Mouse (Mus musculus) embryo, embryonic 10.5 days (tissue): ENCODE data around the gene Prpf18.
A peak's percentile ranks its signal among the peaks of the same experiment; 100 is the strongest.
"Not testable (repeated sequence)": the region's sequence is repeated elsewhere in the genome, so short reads cannot be mapped to it uniquely, and the experiment has no call there.

ENCODE experiments used
- DNase-seq: peaks from one replicate; pipeline ENCODE4 v3.0.0-alpha.2; 2015; ENCODE audit warnings: low spot score

Gene Prpf18

DNA sequence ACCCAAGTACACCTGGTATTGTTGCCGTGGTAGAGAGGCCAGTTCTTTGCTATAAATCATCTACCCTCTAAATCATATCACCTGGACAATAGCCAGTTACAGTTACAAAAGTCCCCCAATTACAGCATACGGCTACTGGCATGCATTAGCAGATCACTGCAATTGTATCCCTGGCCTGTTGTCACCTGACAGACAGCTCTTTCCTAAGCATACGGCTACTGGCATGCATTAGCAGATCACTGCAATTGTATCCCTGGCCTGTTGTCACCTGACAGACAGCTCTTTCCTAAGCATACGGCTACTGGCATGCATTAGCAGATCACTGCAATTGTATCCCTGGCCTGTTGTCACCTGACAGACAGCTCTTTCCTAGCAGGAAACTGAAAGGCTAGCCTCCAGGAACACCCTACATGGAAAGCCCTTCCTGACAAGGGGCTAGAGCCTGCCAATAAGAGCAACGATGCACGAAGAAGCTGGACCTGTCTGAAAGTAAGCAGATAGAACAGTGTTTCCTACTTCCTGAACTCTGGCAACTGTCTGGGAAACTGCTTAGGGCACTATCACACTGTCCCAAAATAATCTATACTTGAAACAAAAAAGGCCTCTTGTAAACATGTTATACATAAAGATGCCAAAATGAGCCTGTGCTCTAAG, 37.5 kb downstream of the Prpf18 start:
- not testable (repeated sequence) for DNase-seq

DNA sequence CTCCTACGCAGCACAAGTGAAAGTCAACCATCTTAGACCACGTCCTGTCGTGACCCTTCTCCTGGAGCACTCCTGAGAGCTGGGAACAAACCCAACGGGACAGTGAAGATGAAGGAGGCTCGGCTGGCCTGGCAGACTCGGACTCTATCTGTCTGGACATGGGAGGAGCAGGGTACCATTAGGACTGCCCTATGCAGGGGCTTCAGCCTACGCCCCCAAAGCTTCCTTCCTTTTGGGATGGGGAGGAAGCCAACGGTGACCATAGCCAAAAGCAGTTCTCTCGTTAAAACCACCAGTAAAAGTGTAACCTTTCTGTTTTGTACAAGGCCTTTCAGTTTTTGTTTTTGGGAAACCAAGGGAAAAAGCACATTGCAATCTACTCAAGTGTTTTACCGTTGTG, 40.2 kb downstream of the Prpf18 start:
- DNase-seq: no peak

DNA sequence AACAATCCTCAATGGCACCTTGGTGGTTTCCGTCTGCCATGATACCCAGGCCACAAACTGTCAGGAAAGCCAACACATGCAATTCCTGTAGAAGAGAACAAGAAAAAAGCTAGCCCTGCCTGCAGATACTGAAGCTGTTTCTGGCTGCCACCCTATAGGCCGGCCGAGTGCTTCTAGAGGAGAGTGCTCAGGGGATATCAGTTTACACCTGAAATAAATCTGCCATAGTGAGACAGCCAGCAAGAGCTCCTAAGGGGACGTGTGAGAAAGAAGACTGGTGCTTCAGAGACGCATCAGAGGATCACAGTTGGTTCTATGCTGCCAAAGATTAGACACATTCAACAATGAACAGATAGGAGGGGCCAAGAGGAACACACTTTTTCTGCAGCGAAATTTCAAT, 40.6 kb downstream of the Prpf18 start:
- DNase-seq: peak; percentile 7

DNA sequence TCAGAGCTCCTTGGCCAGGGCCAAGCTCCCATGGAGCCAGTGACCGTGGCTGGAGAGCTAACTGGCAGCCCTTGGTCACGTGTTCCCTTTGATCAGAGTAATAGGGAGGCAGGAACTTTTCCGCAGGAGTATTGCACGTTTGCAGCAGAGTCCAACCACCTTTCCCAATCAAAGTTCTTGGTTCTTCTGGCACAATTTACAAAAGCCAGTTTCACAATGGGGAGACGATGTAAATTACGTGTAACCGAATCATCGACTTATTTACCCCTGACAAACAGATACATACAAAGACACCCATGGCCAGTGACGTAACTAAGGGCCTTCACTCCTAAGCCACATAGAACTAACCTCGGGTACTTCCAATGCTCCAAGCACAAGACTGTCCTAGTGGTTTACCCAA, 42.5 kb downstream of the Prpf18 start:
- no peak for DNase-seq

- DNase-seq: peak; percentile 6
Measured at GRCm38 (mm10) chr2:4608253-4608652, 43.7 kb downstream of the Prpf18 start.

DNA sequence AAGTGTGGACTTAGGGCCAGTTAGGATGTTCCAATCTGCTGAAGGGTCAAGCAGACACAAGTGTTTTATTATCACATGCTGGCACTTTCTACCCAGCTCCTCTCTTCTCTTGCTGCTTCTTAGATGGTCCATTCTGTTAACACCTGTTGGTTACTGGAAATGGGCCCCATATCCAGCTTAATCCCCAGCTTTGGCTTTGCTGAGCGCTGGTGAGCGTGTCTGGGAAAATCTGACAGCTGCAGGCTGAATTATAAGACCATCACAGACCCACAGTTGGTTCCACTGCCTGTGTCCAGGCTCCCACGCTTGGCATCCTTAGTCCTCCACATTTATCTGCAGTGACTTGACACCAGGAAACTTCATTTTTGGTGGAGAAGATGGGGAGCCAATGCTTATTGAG, 45.4 kb downstream of the Prpf18 start:
- DNase-seq: no peak

GRCm38 (mm10) chr2:4603361-4603945, 48.5 kb downstream of the Prpf18 start:
- no peak for DNase-seq

DNA sequence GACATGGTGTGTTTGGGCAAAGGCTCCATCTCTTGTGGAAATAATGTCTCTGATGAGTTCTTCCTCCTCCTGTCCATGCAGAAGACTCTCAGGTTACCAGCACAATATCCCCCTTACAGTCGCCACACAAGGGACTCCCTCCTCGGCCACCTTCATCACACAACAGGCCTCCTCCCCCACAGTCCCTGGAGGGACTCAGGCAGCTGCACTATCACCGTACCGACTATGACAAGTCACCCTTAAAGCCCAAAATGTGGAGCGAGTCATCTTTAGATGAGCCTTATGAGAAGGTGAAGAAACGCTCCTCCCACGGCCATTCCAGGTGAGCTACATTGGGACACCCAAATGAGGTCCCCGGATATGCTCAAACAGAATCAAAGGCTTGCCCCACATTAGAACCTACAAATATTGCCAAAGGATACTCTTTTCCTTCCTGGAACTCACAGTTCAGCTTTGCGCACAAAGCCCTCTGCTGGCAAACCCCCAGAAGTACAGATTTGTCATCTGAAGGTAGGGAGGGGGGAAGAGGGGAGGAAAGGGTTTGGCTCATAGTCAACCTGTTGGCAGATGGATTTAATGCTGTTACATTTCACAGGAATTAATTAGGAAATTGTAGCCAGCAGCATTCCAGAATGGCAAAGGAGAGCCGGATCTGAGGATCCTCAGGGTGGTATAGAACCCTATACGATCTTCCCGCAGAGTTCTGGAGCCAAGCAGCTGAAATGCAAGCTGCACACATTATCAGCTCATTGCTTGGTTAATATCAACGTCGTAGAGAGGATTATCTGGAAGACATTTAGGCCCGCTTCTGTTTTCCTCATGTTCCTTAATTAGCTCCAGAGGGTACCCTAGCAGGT, 50.7 kb downstream of the Prpf18 start:
- peak; percentile 68 for DNase-seq

GRCm38 (mm10) chr2:4596992-4597391, 54.9 kb downstream of the Prpf18 start:
- no peak for DNase-seq

- no peak for DNase-seq
Measured at GRCm38 (mm10) chr2:4593878-4594387, 58.0 kb downstream of the Prpf18 start.

DNA sequence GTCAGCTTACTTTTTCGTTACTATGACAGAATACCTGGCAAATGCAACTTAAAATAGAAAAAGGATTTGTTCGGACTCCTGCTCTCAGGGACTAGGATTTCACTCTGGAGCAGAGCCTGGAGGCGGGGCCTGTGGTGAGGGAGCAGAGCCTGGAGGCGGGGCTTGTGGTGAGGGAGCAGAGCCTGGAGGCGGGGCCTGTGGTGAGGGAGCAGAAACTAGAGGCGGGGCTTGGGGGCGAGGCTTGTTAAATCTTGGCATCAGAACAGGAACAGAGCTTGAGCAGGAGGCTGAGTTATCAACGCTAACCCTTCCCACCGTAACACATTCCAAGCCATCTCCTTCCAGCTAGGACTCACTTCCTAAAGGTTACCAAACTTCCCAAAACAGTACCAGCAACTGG, 58.5 kb downstream of the Prpf18 start:
- peak; percentile 76 for DNase-seq

DNA sequence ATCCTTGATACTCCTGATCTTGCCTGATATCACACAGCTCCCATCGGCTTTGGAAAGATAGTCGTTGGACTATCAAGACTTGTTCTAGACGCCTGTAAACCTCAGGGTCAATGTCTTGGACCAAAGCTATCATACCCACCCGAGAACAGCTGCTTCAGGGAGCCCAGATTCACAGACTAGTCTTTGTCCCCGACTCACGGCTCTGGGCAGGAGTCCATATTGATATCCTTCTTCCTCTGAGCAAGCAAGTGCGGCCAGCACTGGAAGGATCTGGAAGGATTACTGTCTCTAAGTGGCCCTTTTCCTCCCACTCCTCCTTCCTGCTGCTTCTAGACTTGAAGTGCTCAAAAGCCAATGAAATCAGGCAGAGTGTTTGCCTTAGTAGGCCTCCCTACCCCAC, 59.2 kb downstream of the Prpf18 start:
- DNase-seq: no peak

DNA sequence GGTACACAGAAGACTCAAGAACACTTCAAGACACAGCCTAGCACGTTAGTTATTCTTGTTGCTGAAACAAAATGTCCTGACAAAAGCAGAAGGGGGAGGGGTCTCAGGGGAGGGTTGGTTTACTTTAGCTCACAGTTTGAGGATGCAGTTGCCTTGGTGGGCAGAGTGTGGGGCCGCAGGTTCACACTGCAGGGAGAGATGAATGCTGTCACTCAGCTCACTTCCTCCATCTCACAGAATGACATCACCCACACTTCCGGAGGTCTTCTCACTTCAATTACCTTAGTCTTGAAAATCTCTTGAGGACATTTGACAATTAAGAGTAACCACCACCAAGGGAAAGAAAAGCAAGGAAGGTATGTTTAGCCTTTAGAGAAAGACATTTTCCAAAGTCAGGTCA, 60.3 kb downstream of the Prpf18 start:
- DNase-seq: no peak

- DNase-seq: peak; percentile 87
Measured at GRCm38 (mm10) chr2:4587685-4588409, 64.1 kb downstream of the Prpf18 start.

GRCm38 (mm10) chr2:4586245-4586644, 65.7 kb downstream of the Prpf18 start:
- peak; percentile 32 for DNase-seq

DNA sequence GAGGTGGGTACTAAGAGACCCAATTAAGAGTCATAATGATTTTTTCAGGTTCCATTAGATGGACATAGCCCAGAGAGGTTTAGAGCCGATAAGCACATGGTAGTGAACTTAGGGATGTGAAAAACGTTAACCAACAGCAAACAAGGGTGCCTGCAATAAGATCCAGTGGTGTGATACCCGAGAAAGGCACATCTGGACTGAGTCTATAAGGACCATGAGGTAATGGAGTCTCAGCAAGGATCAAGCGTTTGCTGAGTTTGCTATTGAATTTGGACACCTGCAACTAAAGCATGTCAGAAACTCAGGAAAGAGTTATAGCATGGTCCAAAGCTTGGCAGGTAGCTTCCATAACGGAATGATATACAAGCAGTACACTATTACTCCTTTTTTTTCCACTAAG, 67.7 kb downstream of the Prpf18 start:
- peak; percentile 22 for DNase-seq

- DNase-seq: no peak
Measured at GRCm38 (mm10) chr2:4582930-4583329, 69.0 kb downstream of the Prpf18 start.

GRCm38 (mm10) chr2:4580666-4581065, 71.2 kb downstream of the Prpf18 start:
- DNase-seq: no peak

GRCm38 (mm10) chr2:4579357-4580068, 72.4 kb downstream of the Prpf18 start:
- no peak for DNase-seq

DNA sequence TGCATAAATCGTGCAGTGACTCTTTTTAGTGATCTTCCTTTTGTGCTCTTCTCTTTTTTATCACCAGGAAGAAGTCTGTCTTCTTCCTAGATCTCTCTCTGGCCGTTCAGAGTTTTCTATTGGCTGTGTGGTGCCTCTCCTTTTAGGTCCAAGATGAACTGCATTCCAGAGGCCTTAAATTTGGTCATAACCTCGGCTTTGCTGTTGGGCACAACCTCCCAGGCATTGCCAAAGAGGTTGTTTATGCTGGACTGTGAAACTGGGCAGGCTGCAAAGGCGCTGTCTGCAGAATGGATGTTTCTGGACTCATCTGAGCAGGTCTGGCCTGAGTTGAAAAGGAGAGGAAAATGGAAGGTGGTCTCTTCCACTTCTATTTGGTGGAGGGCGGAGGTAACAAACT, 73.6 kb downstream of the Prpf18 start:
- DNase-seq: no peak

DNA sequence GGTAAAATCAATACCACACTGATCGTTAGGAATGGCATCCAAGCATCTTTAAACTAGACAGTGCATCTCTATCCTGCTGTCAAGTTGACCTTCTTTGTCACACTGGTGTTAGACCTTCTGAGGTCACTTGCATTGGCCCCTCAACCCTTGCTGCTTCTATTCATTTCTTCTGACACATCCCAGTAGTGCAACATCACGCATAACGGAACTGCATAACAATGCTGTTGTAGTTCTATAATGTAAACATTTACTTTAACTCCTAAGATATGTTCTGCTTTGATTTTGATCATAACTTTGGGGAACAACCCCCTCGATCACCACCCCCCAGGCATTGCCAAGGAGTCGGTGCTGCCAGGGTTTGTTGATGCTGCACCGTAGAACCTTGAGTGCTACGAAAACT, 75.9 kb downstream of the Prpf18 start:
- no peak for DNase-seq

DNA sequence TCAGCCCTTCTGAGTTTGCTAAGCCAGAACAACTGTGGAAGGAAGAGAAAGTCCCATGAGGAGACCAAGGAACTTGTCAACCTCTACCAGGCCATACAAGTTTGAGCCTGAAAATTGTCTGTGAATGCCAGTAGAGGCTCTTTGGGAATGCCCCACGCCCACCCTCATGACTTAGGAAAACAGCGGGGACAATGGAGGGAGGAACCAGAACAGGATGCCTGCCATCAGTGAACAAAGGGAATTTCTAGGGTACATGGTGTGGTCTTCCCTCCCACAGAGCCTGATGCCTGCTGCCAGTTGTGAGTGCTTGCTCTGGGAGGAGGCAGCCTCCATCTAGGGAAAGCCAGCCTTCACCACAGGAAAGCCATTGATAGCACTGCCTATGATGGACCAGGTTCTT, 76.8 kb downstream of the Prpf18 start:
- DNase-seq: no peak
